In genomic region chr19:41895460-41896318, GRCm38 (mm10) we compare ENCODE assay signal across 7 mouse cellular contexts. TPM values are rescaled to one million over a fixed set of nuclear protein-coding genes. Genes with fewer than 3 reads are reported as not detected.
A peak's percentile ranks its signal among the peaks of the same experiment; 100 is the strongest.
DNase-seq lines count a peak whose midpoint lies in the region; ATAC-seq lines count a peak whose summit lies in the region.

Gene Rrp12, minus strand, starts transcription at chr19:41896173.

- WGBS in intestine, embryonic 14.5 days = 1% methylated on average over 46 of the region's 46 CpGs

- H3K4me1 ChIP-seq in intestine, embryonic 14.5 days (replicated peaks; ENCODE audit: control insufficient read depth, insufficient read depth, low read length) = peaks cover 9% of the 10 kb centered on the region

- peak within 1 kb of the TSS; percentile 79 for H3K4me2 ChIP-seq in intestine, embryonic 14.5 days (ENCODE audit: low read length)

- H3K27me3 ChIP-seq in intestine, embryonic 14.5 days (replicated peaks; ENCODE audit: control insufficient read depth, insufficient read depth, low read length) = no peaks in the 10 kb centered on the region

- ATAC-seq in intestine, embryonic 14.5 days (replicated peaks; ENCODE audit: low FRiP score, low TSS enrichment, low read depth) = peak; percentile 91

- intact Hi-C loops in gastrocnemius, postnatal 14 days (cut with DNase I; ENCODE audit: low total_unique reads) = no loop called here
- intact Hi-C loops in left cerebral cortex, postnatal 14 days (cut with DNase I) = loop anchor here (5.0 kb wide), 1 partner anchor 132 kb away; no protein-coding TSS in a partner anchor

- H3K9me3 ChIP-seq in intestine, embryonic 14.5 days (ENCODE audit: control insufficient read depth, low read length) = no peaks in the 10 kb centered on the region

- H3K9ac ChIP-seq in intestine, embryonic 14.5 days (ENCODE audit: low read length) = peak within 1 kb of the TSS; percentile 54

- peak within 1 kb of the TSS; percentile 62 for H3K4me3 ChIP-seq in intestine, embryonic 14.5 days (ENCODE audit: low read depth, low read length)

- peak; percentile 85 to 94 for DNase-seq in adrenal gland, adult (ENCODE audit: inconsistent age in 2 of 2, low spot score in 1 of 2)
- peak; percentile 96 for DNase-seq in embryo, embryonic 10 days (ENCODE audit: low spot score)
- peak; percentile 71 for DNase-seq in gastrocnemius, postnatal 14 days
- DNase-seq in intestine, embryonic 14.5 days (ENCODE audit: low spot score) = peak; percentile 81
- DNase-seq in left cerebral cortex, postnatal 14 days (ENCODE audit: low spot score in 2 of 2) = peak; percentile 87 to 91
- peak; percentile 91 for DNase-seq in mesoderm, embryonic 11.5 days (ENCODE audit: low read depth, low spot score)
- peak; percentile 74 to 86 for DNase-seq in right cerebral cortex, postnatal 36 days (ENCODE audit: low spot score in 2 of 2)

- H3K36me3 ChIP-seq in intestine, embryonic 14.5 days (ENCODE audit: control insufficient read depth, insufficient read depth, low read length) = peaks cover 3% of the 10 kb centered on the region; the same call in 1 of the 2 replicates

- 0 out of 2 replicates have a peak within 1 kb of the TSS, but pooled peaks have one; percentile 28 for H3K27ac ChIP-seq in intestine, embryonic 14.5 days (ENCODE audit: low read depth)

RNA-seq across cellular contexts. Expression of gene Rrp12, which starts in this region (rescaled TPM):
- total RNA-seq in gastrocnemius, postnatal 14 days (2021) = 10 to 100 TPM; 29.9 to 37.2 TPM
- 16.2 and 16.3 TPM in 2 replicates for polyA plus RNA-seq in intestine, embryonic 14.5 days (2014; fragmentation: Nextera tagmentation; extraction: Ambion mirVana)
- 10 to 100 TPM; 39.2 to 42.1 TPM for total RNA-seq in left cerebral cortex, postnatal 14 days (2021)

Comparison
In these comparisons a context has a peak if more than half of its experiments do, and no peak if none do; other contexts are left out.
1. Peak in every context shown above with its lines: DNase-seq, ATAC-seq, H3K4me3 ChIP-seq and H3K27ac ChIP-seq.